Mouse (Mus musculus): ENCODE data around the gene Ptpn5.

Gene Ptpn5

GRCm38 (mm10) chr7:47111121-47111520 lies 22.4 kb downstream of the Ptpn5 start:
- peak; percentile 10 for DNase-seq (ENCODE audit: low read depth)

GRCm38 (mm10) chr7:47110511-47110910 lies 23.0 kb downstream of the Ptpn5 start:
- DNase-seq (ENCODE audit: low read depth): peak; percentile 93

- peak; percentile 58 for DNase-seq (ENCODE audit: low read depth)
These were observed 24.7 kb downstream of the Ptpn5 start for GRCm38 (mm10) chr7:47108779-47109189.

GRCm38 (mm10) chr7:47106949-47107348 lies 26.5 kb downstream of the Ptpn5 start:
- DNase-seq (ENCODE audit: low read depth): no peak

- DNase-seq (ENCODE audit: low read depth): peak; percentile 40
These were observed 29.6 kb downstream of the Ptpn5 start for GRCm38 (mm10) chr7:47103671-47104414.

- no peak for DNase-seq (ENCODE audit: low read depth)
These were observed 30.5 kb downstream of the Ptpn5 start for GRCm38 (mm10) chr7:47102970-47103369.

- DNase-seq (ENCODE audit: low read depth): no peak
These were observed 32.9 kb downstream of the Ptpn5 start for GRCm38 (mm10) chr7:47100615-47101014.

- no peak for DNase-seq (ENCODE audit: low read depth)
These were observed 34.2 kb downstream of the Ptpn5 start for GRCm38 (mm10) chr7:47099306-47099705.

GRCm38 (mm10) chr7:47098044-47098443 lies 35.4 kb downstream of the Ptpn5 start:
- DNase-seq (ENCODE audit: low read depth): peak; percentile 68

GRCm38 (mm10) chr7:47094969-47095368 lies 38.5 kb downstream of the Ptpn5 start:
- DNase-seq (ENCODE audit: low read depth): no peak

GRCm38 (mm10) chr7:47093935-47094334 lies 39.5 kb downstream of the Ptpn5 start:
- no peak for DNase-seq (ENCODE audit: low read depth)

- no peak for DNase-seq (ENCODE audit: low read depth)
These were observed 48.4 kb downstream of the Ptpn5 start for GRCm38 (mm10) chr7:47085075-47085474.

- peak; percentile 89 for DNase-seq (ENCODE audit: low read depth)
These were observed 52.2 kb downstream of the Ptpn5 start for GRCm38 (mm10) chr7:47081277-47081676.

- no peak for DNase-seq (ENCODE audit: low read depth)
These were observed 52.6 kb downstream of the Ptpn5 start for GRCm38 (mm10) chr7:47080868-47081267.

GRCm38 (mm10) chr7:47077451-47077850 lies 56.0 kb downstream of the Ptpn5 start:
- DNase-seq (ENCODE audit: low read depth): peak; percentile 68

- no peak for DNase-seq (ENCODE audit: low read depth)
These were observed 56.8 kb downstream of the Ptpn5 start for GRCm38 (mm10) chr7:47076729-47077128.

GRCm38 (mm10) chr7:47076193-47076592 lies 57.3 kb downstream of the Ptpn5 start:
- no peak for DNase-seq (ENCODE audit: low read depth)

GRCm38 (mm10) chr7:47073536-47074521 lies 59.7 kb downstream of the Ptpn5 start:
- peak; percentile 13 for DNase-seq (ENCODE audit: low read depth)

GRCm38 (mm10) chr7:47072551-47072950 lies 60.9 kb downstream of the Ptpn5 start:
- DNase-seq (ENCODE audit: low read depth): peak; percentile 18

- DNase-seq (ENCODE audit: low read depth): no peak
These were observed 65.6 kb downstream of the Ptpn5 start for GRCm38 (mm10) chr7:47067879-47068278.

GRCm38 (mm10) chr7:47066942-47067341 lies 66.5 kb downstream of the Ptpn5 start:
- DNase-seq (ENCODE audit: low read depth): no peak

GRCm38 (mm10) chr7:47061560-47061959 lies 71.9 kb downstream of the Ptpn5 start:
- DNase-seq (ENCODE audit: low read depth): no peak

GRCm38 (mm10) chr7:47059339-47059738 lies 74.1 kb downstream of the Ptpn5 start:
- DNase-seq (ENCODE audit: low read depth): no peak

All from NIH3T3 (cell line).